In the genomic region with DNA sequence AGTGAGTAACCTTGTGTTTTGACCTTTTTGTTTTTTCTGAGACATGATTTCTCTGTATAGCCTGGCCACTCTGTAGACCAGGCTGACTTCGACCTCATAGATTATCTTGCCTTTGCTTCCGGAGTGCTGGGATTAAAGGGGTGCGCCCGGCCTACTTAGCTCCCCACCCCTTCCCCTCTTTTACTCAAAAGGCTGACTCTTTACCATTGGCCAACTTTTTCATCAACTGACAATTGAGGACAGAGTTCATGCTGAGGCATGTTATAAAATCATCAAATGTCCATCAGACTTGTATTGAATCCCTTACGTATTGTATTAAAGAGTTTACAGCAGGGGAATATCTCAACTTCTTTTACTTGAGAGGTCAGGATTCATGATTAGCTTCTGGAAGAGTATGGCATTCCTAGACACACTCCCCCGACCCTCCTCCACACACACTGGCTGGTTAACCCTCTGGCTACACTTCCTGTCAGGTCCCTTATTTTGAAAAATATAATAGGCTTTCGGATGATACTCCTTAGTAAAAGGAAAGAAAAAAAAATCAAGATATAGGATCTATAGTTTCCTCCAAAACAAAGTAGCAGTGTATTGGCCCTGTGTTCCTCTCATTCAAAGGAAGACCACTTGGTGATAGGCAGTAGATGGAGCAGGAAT, we compare ENCODE assay signal across 8 mouse cellular contexts.
DNase-seq lines count a peak whose midpoint lies in the region; ATAC-seq lines count a peak whose summit lies in the region.

No protein-coding gene starts in this region.

- 32% methylated on average over 7 of the region's 7 CpGs for WGBS in heart, embryonic 10.5 days
- 33% methylated on average over 7 of the region's 7 CpGs for WGBS in forebrain, embryonic 10.5 days
- 27% methylated on average over 7 of the region's 7 CpGs for WGBS in liver, embryonic 11.5 days

- no peaks in the 10 kb centered on the region for H3K27me3 ChIP-seq in heart, embryonic 10.5 days (ENCODE audit: insufficient read depth, poor library complexity, severe bottlenecking)
- H3K27me3 ChIP-seq in forebrain, embryonic 10.5 days (ENCODE audit: poor library complexity, severe bottlenecking), result no peaks in the 10 kb centered on the region
- H3K27me3 ChIP-seq in liver, embryonic 11.5 days (replicated peaks; ENCODE audit: control insufficient read depth, insufficient read depth, low read length), result no peaks in the 10 kb centered on the region

- 0 out of 2 replicates have a peak overlapping the region, but pooled peaks have one; percentile 95 for H3K9ac ChIP-seq in liver, embryonic 11.5 days (ENCODE audit: low read depth, low read length)

- peaks cover 43% of the 10 kb centered on the region for H3K4me1 ChIP-seq in heart, embryonic 10.5 days
- H3K4me1 ChIP-seq in forebrain, embryonic 10.5 days, result peaks cover 38% of the 10 kb centered on the region
- peaks cover 25% of the 10 kb centered on the region for H3K4me1 ChIP-seq in liver, embryonic 11.5 days (replicated peaks; ENCODE audit: control insufficient read depth, insufficient read depth, low read length)

- peak overlapping the region; percentile 98 for H3K27ac ChIP-seq in heart, embryonic 10.5 days
- H3K27ac ChIP-seq in forebrain, embryonic 10.5 days, result peak overlapping the region; percentile 93
- peak overlapping the region; percentile 95 for H3K27ac ChIP-seq in liver, embryonic 11.5 days (ENCODE audit: low read depth, low read length)

- H3K9me3 ChIP-seq in heart, embryonic 10.5 days, result no peaks in the 10 kb centered on the region
- H3K9me3 ChIP-seq in forebrain, embryonic 10.5 days, result no peaks in the 10 kb centered on the region
- no peaks in the 10 kb centered on the region for H3K9me3 ChIP-seq in liver, embryonic 11.5 days (ENCODE audit: control insufficient read depth, low read length)

- peak overlapping the region; percentile 99 for H3K4me3 ChIP-seq in heart, embryonic 10.5 days
- peak overlapping the region; percentile 100 for H3K4me3 ChIP-seq in forebrain, embryonic 10.5 days
- peak overlapping the region; percentile 92 for H3K4me3 ChIP-seq in liver, embryonic 11.5 days (ENCODE audit: low read depth, low read length)

- peak overlapping the region; percentile 93 for H3K4me2 ChIP-seq in liver, embryonic 11.5 days

- DNase-seq in heart, embryonic 10.5 days (ENCODE audit: low spot score), result no peak
- DNase-seq in heart, adult 9 months (ENCODE audit: low spot score in 2 of 2), result no peak
- peak; percentile 43 for DNase-seq in 3T3-L1 (ENCODE audit: low read depth, low spot score)
- DNase-seq in forebrain, embryonic 10.5 days (ENCODE audit: extremely low spot score, low spot score), result no peak
- DNase-seq in liver, embryonic 11.5 days (ENCODE audit: low spot score), result no peak
- no peak for DNase-seq in adrenal gland, adult (ENCODE audit: inconsistent age in 2 of 2, low spot score in 1 of 2)
- no peak for DNase-seq in adrenal gland, postnatal 10 days

- ATAC-seq in liver, embryonic 11.5 days (replicated peaks; ENCODE audit: low FRiP score), result no peak; the same call in 1 of the 2 replicates
- ATAC-seq in cerebellum, adult (ENCODE audit: insufficient number of reproducible peaks, low FRiP score, low TSS enrichment), result no peak

- peaks cover 18% of the 10 kb centered on the region for H3K36me3 ChIP-seq in heart, embryonic 10.5 days
- peaks cover 21% of the 10 kb centered on the region for H3K36me3 ChIP-seq in forebrain, embryonic 10.5 days (replicated peaks)
- H3K36me3 ChIP-seq in liver, embryonic 11.5 days (ENCODE audit: control insufficient read depth, insufficient read depth, low read length), result peaks cover 12% of the 10 kb centered on the region
